8 mouse cellular contexts compared by ENCODE assay signal in the genomic region with DNA sequence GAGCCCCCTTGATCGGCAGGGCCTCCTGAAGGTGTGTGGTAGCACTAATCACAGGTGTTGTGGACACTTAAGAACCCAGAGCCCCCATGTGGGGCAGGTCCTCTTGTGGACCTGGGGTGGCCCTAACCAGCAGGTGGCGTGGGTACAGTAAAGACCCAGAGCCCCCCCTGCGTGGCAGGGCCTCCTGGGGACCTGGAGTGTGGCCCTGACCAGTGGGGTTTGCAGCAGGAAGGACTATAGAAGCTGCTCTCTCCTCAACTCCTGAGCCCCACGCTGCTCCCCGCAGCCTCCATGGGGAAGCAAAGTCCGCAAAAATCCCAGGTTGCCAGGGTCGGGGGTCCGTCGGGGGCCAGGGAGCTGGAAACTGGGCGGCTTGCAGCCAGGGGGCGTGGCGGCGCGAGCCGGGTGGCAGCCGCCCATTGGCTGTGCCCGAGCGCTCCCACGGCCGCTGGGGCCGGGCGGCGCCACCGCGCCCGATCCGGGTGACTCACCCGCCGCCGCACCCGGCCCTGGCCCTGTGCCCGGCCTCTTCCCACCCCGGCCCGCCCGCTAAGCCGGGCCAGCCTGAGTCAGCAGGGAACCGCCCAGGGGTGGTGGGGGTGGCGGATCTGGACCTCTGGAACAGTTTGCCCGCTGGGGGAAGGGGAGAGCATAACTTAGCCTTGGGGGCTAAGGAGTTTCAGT. TPM values are rescaled to one million over a fixed set of nuclear protein-coding genes. Genes with fewer than 3 reads are reported as not detected.
DNase-seq lines count a peak whose midpoint lies in the region; ATAC-seq and TF ChIP-seq lines count a peak whose summit lies in the region.

No protein-coding gene starts in this region.

- DNase-seq in R1 (ENCODE audit: low read depth, low spot score) = peak; percentile 50
- peak; percentile 32 to 53 for DNase-seq in cerebellum, postnatal 4 days (ENCODE audit: low spot score in 2 of 2)
- DNase-seq in gastrocnemius, adult 2 months = peak; percentile 98
- DNase-seq in left cerebral cortex, adult 18-20 months (ENCODE audit: low spot score in 2 of 2) = peak; percentile 83 to 85
- DNase-seq in lung, postnatal 4 days = peak; percentile 94 to 97
- DNase-seq in retina, postnatal 7 days (ENCODE audit: low read depth, low spot score) = peak; percentile 81
- DNase-seq in urinary bladder, adult 2 months (ENCODE audit: low spot score) = peak; percentile 94

- H3K9ac ChIP-seq in hindbrain, embryonic 16.5 days (ENCODE audit: low read depth, low read length) = peak overlapping the region; percentile 68

- ATAC-seq in hindbrain, embryonic 16.5 days = peak; percentile 78

- intact Hi-C loops in gastrocnemius, adult 2 months (cut with DNase I) = loop anchor here (10.0 kb wide), 1 partner anchor 752 kb away; a partner anchor contains a TSS

- H3K27ac ChIP-seq in gastrocnemius, adult 2 months = peak overlapping the region; percentile 96
- H3K27ac ChIP-seq in hindbrain, embryonic 16.5 days (ENCODE audit: low read depth, low read length) = no peak overlapping the region

- 5% methylated on average over 18 of the region's 39 CpGs for WGBS in hindbrain, embryonic 16.5 days

- H3K27me3 ChIP-seq in hindbrain, embryonic 16.5 days (replicated peaks; ENCODE audit: control insufficient read depth, insufficient read depth, low read length) = no peaks in the 10 kb centered on the region

- no peaks in the 10 kb centered on the region for H3K9me3 ChIP-seq in hindbrain, embryonic 16.5 days (ENCODE audit: control insufficient read depth, low read length)

- peak overlapping the region; percentile 70 for H3K4me3 ChIP-seq in gastrocnemius, adult 2 months
- H3K4me3 ChIP-seq in hindbrain, embryonic 16.5 days (ENCODE audit: low read length) = peak overlapping the region; percentile 46

- peak; percentile 42 for TF ChIP-seq CTCF in gastrocnemius, adult 2 months (IDR thresholded peaks at IDR 0.05)

- H3K36me3 ChIP-seq in hindbrain, embryonic 16.5 days (ENCODE audit: control insufficient read depth, insufficient read depth, low read length) = no peaks in the 10 kb centered on the region

- H3K4me1 ChIP-seq in hindbrain, embryonic 16.5 days (ENCODE audit: control insufficient read depth, insufficient read depth, low read depth, low read length) = peaks cover 13% of the 10 kb centered on the region

- H3K4me2 ChIP-seq in hindbrain, embryonic 16.5 days (ENCODE audit: low read length) = peak overlapping the region; percentile 95

RNA-seq across cellular contexts. Expression of a gene that starts 23.1 kb away (rescaled TPM):
- not detected for total RNA-seq in gastrocnemius, adult 2 months (2021)
- 0.08 TPM in 1 of 2 replicates, not detected in the other for polyA plus RNA-seq in hindbrain, embryonic 16.5 days (2015; fragmentation: Nextera tagmentation; extraction: Ambion mirVana)
- total RNA-seq in left cerebral cortex, adult 18-20 months (2021) = not detected
- polyA plus RNA-seq in urinary bladder, adult 2 months (2012; rRNA removed) = 2.1 and 3.0 TPM in 2 replicates

RNA-seq across cellular contexts. Expression of a gene that starts 27.1 kb away (rescaled TPM):
- total RNA-seq in gastrocnemius, adult 2 months (2021) = not detected
- polyA plus RNA-seq in hindbrain, embryonic 16.5 days (2015; fragmentation: Nextera tagmentation; extraction: Ambion mirVana) = 5.4 and 6.2 TPM in 2 replicates
- total RNA-seq in left cerebral cortex, adult 18-20 months (2021) = not detected
- polyA plus RNA-seq in urinary bladder, adult 2 months (2012; rRNA removed) = 382 and 417 TPM in 2 replicates

RNA-seq across cellular contexts. Expression of a gene that starts 37.1 kb away (rescaled TPM):
- total RNA-seq in gastrocnemius, adult 2 months (2021) = not detected
- 0.65 and 0.83 TPM in 2 replicates for polyA plus RNA-seq in hindbrain, embryonic 16.5 days (2015; fragmentation: Nextera tagmentation; extraction: Ambion mirVana)
- not detected for total RNA-seq in left cerebral cortex, adult 18-20 months (2021)
- 1.5 and 1.9 TPM in 2 replicates for polyA plus RNA-seq in urinary bladder, adult 2 months (2012; rRNA removed)

RNA-seq across cellular contexts. Expression of a gene that starts 50.8 kb away (rescaled TPM):
- total RNA-seq in gastrocnemius, adult 2 months (2021) = under 1 TPM in 1 of 2 experiments, not detected in 1; 0.33 TPM
- 11.8 and 13.6 TPM in 2 replicates for polyA plus RNA-seq in hindbrain, embryonic 16.5 days (2015; fragmentation: Nextera tagmentation; extraction: Ambion mirVana)
- total RNA-seq in left cerebral cortex, adult 18-20 months (2021) = under 1 TPM in 1 of 2 experiments, not detected in 1; 0.26 TPM
- polyA plus RNA-seq in urinary bladder, adult 2 months (2012; rRNA removed) = 642 and 655 TPM in 2 replicates

RNA-seq across cellular contexts. Expression of a gene that starts 52.6 kb away (rescaled TPM):
- total RNA-seq in gastrocnemius, adult 2 months (2021) = not detected
- 0.09 TPM in 1 of 2 replicates, not detected in the other for polyA plus RNA-seq in hindbrain, embryonic 16.5 days (2015; fragmentation: Nextera tagmentation; extraction: Ambion mirVana)
- not detected for total RNA-seq in left cerebral cortex, adult 18-20 months (2021)
- 74.0 and 74.4 TPM in 2 replicates for polyA plus RNA-seq in urinary bladder, adult 2 months (2012; rRNA removed)

Comparison
In these comparisons a context has a peak if more than half of its experiments do, and no peak if none do; other contexts are left out.
1. DNase-seq: peak in every context shown above with its lines; median percentile 98 in gastrocnemius, adult 2 months; 96 in lung, postnatal 4 days; 94 in urinary bladder, adult 2 months; 84 in left cerebral cortex, adult 18-20 months; 81 in retina, postnatal 7 days; 50 in R1; 42 in cerebellum, postnatal 4 days.